Mouse (Mus musculus) embryo, embryonic 10.5 days (tissue): Measurements from ENCODE around the gene Srl.
"Not testable (repeated sequence)": the region's sequence is repeated elsewhere in the genome, so short reads cannot be mapped to it uniquely, and the experiment has no call there.

ENCODE experiments used
- DNase-seq: peaks from one replicate; pipeline ENCODE4 v3.0.0-alpha.2; 2015; ENCODE audit warnings: low spot score

Gene Srl

GRCm38 (mm10) chr16:4552829-4553550 lies 11.4 kb upstream of the Srl start:
- peak; percentile 73 for DNase-seq

GRCm38 (mm10) chr16:4551885-4552284 lies 10.3 kb upstream of the Srl start:
- DNase-seq: no peak

- peak; percentile 84 for DNase-seq
Observed at GRCm38 (mm10) chr16:4551056-4551455, 9.4 kb upstream of the Srl start.

- DNase-seq: no peak
Observed at GRCm38 (mm10) chr16:4548953-4549688, 7.5 kb upstream of the Srl start.

- DNase-seq: no peak
Observed at GRCm38 (mm10) chr16:4547611-4548010, 6.0 kb upstream of the Srl start.

GRCm38 (mm10) chr16:4546838-4547237 lies 5.2 kb upstream of the Srl start:
- no peak for DNase-seq

- no peak for DNase-seq
Observed at GRCm38 (mm10) chr16:4544845-4545244, 3.2 kb upstream of the Srl start.

- no peak for DNase-seq
Observed at GRCm38 (mm10) chr16:4543266-4543665, 1.6 kb upstream of the Srl start.

GRCm38 (mm10) chr16:4542236-4542774 lies 689 bp upstream of the Srl start:
- DNase-seq: no peak

- DNase-seq: no peak
Observed at GRCm38 (mm10) chr16:4541033-4541432, 583 bp downstream of the Srl start.

GRCm38 (mm10) chr16:4540064-4540775 lies 1.4 kb downstream of the Srl start:
- DNase-seq: no peak

GRCm38 (mm10) chr16:4539521-4539920 lies 2.1 kb downstream of the Srl start:
- no peak for DNase-seq

GRCm38 (mm10) chr16:4537616-4538358 lies 3.8 kb downstream of the Srl start:
- no peak for DNase-seq

- DNase-seq: not testable (repeated sequence)
Observed at GRCm38 (mm10) chr16:4527373-4527772, 14.2 kb downstream of the Srl start.

- DNase-seq: no peak
Observed at GRCm38 (mm10) chr16:4523313-4524004, 18.2 kb downstream of the Srl start.

- DNase-seq: no peak
Observed at GRCm38 (mm10) chr16:4522879-4523278, 18.7 kb downstream of the Srl start.

- DNase-seq: peak; percentile 27
Observed at GRCm38 (mm10) chr16:4521735-4522530, 19.7 kb downstream of the Srl start.

GRCm38 (mm10) chr16:4521074-4521667 lies 20.4 kb downstream of the Srl start:
- no peak for DNase-seq

GRCm38 (mm10) chr16:4520673-4521072 lies 20.9 kb downstream of the Srl start:
- no peak for DNase-seq

GRCm38 (mm10) chr16:4519825-4520224 lies 21.8 kb downstream of the Srl start:
- DNase-seq: no peak
